Mouse (Mus musculus) heart, adult 10 weeks (tissue): Measurements from ENCODE around the gene Ciz1. TPM values are rescaled to one million over a fixed set of nuclear protein-coding genes. Genes with fewer than 3 reads are reported as not detected.

Source experiments
- polyA plus RNA-seq: library from polyadenylated mRNA; stranded (reverse); fragments of 350-450 nt; fragmentation: Illumina TruSeq; extraction: RNeasy Lipid Tissue Mini Kit (QIAGEN cat#74804); gene quantifications from one replicate; pipeline ENCODE4 v1.2.3, GENCODE M21; 2014; ENCODE audit warnings: low read depth, low replicate concordance

Ciz1 gene
- 53.9 TPM for polyA plus RNA-seq

GRCm38 (mm10) chr2:32352151-32353006, at the start of gene Ciz1:
Gene Ciz1, plus strand, starts transcription at chr2:32352327.

GRCm38 (mm10) chr2:32353007-32353542, 948 bp downstream of the Ciz1 start, which contains the start of gene Dnm1:
Gene Dnm1, minus strand, starts transcription at chr2:32353338.

GRCm38 (mm10) chr2:32381775-32382223, 29.7 kb downstream of the Ciz1 start, which contains the start of gene 1110008P14Rik:
Gene 1110008P14Rik, minus strand, starts transcription at chr2:32381938.

GRCm38 (mm10) chr2:32387706-32388490, 35.8 kb downstream of the Ciz1 start, which contains the start of gene Lcn2:
Gene Lcn2, minus strand, starts transcription at chr2:32388252.

GRCm38 (mm10) chr2:32395484-32395945, 43.4 kb downstream of the Ciz1 start, which contains the start of gene Ptges2:
Gene Ptges2, plus strand, starts transcription at chr2:32395896.

Other genes starting within 250 kb of the Ciz1 start
- gene Prrc2b, start 201.2 kb upstream of the Ciz1 start, polyA plus RNA-seq = 48.3 TPM
- gene Pomt1, start 115.7 kb upstream of the Ciz1 start, polyA plus RNA-seq = 14.1 TPM
- gene Uck1, start 92.2 kb upstream of the Ciz1 start, polyA plus RNA-seq = 30.1 TPM
- gene Golga2, start 64.9 kb upstream of the Ciz1 start, polyA plus RNA-seq = 65.1 TPM
- gene Swi5, start 64.3 kb upstream of the Ciz1 start, polyA plus RNA-seq = 396 TPM
- 7.4 TPM for gene Dnm1, start 1.0 kb downstream of the Ciz1 start, polyA plus RNA-seq
- gene 1110008P14Rik, start 29.6 kb downstream of the Ciz1 start, polyA plus RNA-seq = 56.1 TPM
- gene Lcn2, start 35.9 kb downstream of the Ciz1 start, polyA plus RNA-seq = 9.4 TPM
- 75.8 TPM for gene Ptges2, start 43.6 kb downstream of the Ciz1 start, polyA plus RNA-seq
- gene Naif1, start 98.1 kb downstream of the Ciz1 start, polyA plus RNA-seq = 2.4 TPM
- gene Slc25a25, start 99.1 kb downstream of the Ciz1 start, polyA plus RNA-seq = 7.5 TPM
- gene Fam102a, start 183.0 kb downstream of the Ciz1 start, polyA plus RNA-seq = 7.4 TPM
- 34.2 TPM for gene Dpm2, start 218.5 kb downstream of the Ciz1 start, polyA plus RNA-seq
- gene Pip5kl1, start 222.5 kb downstream of the Ciz1 start, polyA plus RNA-seq = not detected
- gene 9430097D07Rik, start 223.4 kb downstream of the Ciz1 start, polyA plus RNA-seq = not detected
- 19.5 TPM for gene St6galnac4, start 234.8 kb downstream of the Ciz1 start, polyA plus RNA-seq
- gene St6galnac6, start 247.4 kb downstream of the Ciz1 start, polyA plus RNA-seq = 110 TPM